Mouse (Mus musculus) neural tube, embryonic 12.5 days (tissue): ENCODE measurements around the gene Smim27. TPM values are rescaled to one million over a fixed set of nuclear protein-coding genes. Genes with fewer than 3 reads are reported as not detected.

Experiments
- ATAC-seq: fragments of 200-750 bp; cut with Nextera tagmentation; 2 replicates; pipeline ENCODE4 v1.8.0; 2017; ENCODE audit warnings: low read depth, mild to moderate bottlenecking, moderate TSS enrichment, moderate library complexity; ENCODE audit not compliant: low FRiP score
- H3K27ac ChIP-seq: fragments of 300-500 bp; sonication (generic); 2 replicates; pipeline ENCODE4 v1.5.1; 2016
- H3K27me3 ChIP-seq: fragments of 300-500 bp; sonication (generic); replicated peaks from 2 replicates; pipeline ENCODE4 v1.6.1; 2016; ENCODE audit warnings: mild to moderate bottlenecking
- H3K36me3 ChIP-seq: fragments of 300-500 bp; sonication (generic); 2 replicates; pipeline ENCODE4 v1.6.1; 2016; ENCODE audit warnings: mild to moderate bottlenecking
- H3K4me1 ChIP-seq: fragments of 300-500 bp; sonication (generic); 2 replicates; pipeline ENCODE4 v1.6.1; 2016
- H3K4me2 ChIP-seq: fragments of 300-500 bp; sonication (generic); replicated peaks from 2 replicates; pipeline ENCODE4 v1.6.1; 2016; ENCODE audit warnings: mild to moderate bottlenecking
- H3K4me3 ChIP-seq: fragments of 300-500 bp; sonication (generic); 2 replicates; pipeline ENCODE4 v1.5.1; 2016
- H3K9ac ChIP-seq: fragments of 300-500 bp; sonication (generic); 2 replicates; pipeline ENCODE4 v1.6.1; 2016; ENCODE audit warnings: mild to moderate bottlenecking
- H3K9me3 ChIP-seq: fragments of 300-500 bp; sonication (generic); 2 replicates; pipeline ENCODE4 v1.6.1; 2016; ENCODE audit warnings: mild to moderate bottlenecking
- WGBS: fragments of 180-500 bp; shearing (Covaris S2); methylation state at CpG from one replicate; pipeline ENCODE4 v1.1.7; 2016; 5-methylcytosine and 5-hydroxymethylcytosine counted together
- polyA plus RNA-seq: library from polyadenylated mRNA; unstranded; fragments of >200 nt; fragmentation: Nextera tagmentation; extraction: Ambion mirVana; gene quantifications from 2 replicates; pipeline ENCODE4 v1.2.1, GENCODE M21; 2016

Smim27 gene
- polyA plus RNA-seq, result 23.0 and 24.0 TPM in 2 replicates

GRCm38 (mm10) chr4:40269430-40270032, at the start of gene Smim27, which contains the start of gene Topors:
Gene Smim27 (plus strand): TSS chr4:40269579.
Gene Topors (minus strand): TSS chr4:40269850.
- peak; percentile 92 for ATAC-seq
- Histone ChIP-seq H3K27ac (peak within 1 kb of the TSS; percentile 88), H3K4me3 (peak within 1 kb of the TSS; percentile 58), H3K36me3 (peaks cover 16% of the 10 kb centered on the region; the same call in 1 of the 2 replicates), H3K9me3 (no peaks in the 10 kb centered on the region), H3K9ac (peak within 1 kb of the TSS; percentile 66), H3K27me3 (no peaks in the 10 kb centered on the region), H3K4me1 (peaks cover 7% of the 10 kb centered on the region), H3K4me2 (peak within 1 kb of the TSS; percentile 75)
- under 1% methylated on average over 38 of the region's 38 CpGs for WGBS

GRCm38 (mm10) chr4:40220437-40220836, 48.9 kb upstream of the Smim27 start:
- H3K9ac ChIP-seq, result no peak overlapping the region
- no peaks in the 10 kb centered on the region for H3K9me3 ChIP-seq
- H3K4me2 ChIP-seq, result peak overlapping the region; percentile 22; the same call in 1 of the 2 replicates
- no peak overlapping the region for H3K27ac ChIP-seq
- no peak overlapping the region for H3K4me3 ChIP-seq
- ATAC-seq, result no peak
- no peaks in the 10 kb centered on the region for H3K36me3 ChIP-seq
- H3K4me1 ChIP-seq, result peaks cover 3% of the 10 kb centered on the region; the same call in 1 of the 2 replicates
- H3K27me3 ChIP-seq, result no peaks in the 10 kb centered on the region
- 22% methylated on average over 12 of the region's 12 CpGs for WGBS

- Histone ChIP-seq H3K9ac (no peak overlapping the region), H3K4me2 (no peak overlapping the region), H3K4me3 (no peak overlapping the region), H3K36me3 (no peaks in the 10 kb centered on the region), H3K27me3 (no peaks in the 10 kb centered on the region), H3K27ac (no peak overlapping the region), H3K4me1 (peaks cover 3% of the 10 kb centered on the region; the same call in 1 of the 2 replicates), H3K9me3 (no peaks in the 10 kb centered on the region)
- ATAC-seq, result no peak
- WGBS, result 30% methylated on average over 14 of the region's 14 CpGs
Observed at GRCm38 (mm10) chr4:40221004-40221760, 48.2 kb upstream of the Smim27 start.

- Histone ChIP-seq H3K9me3 (no peaks in the 10 kb centered on the region), H3K4me1 (peaks cover 3% of the 10 kb centered on the region; the same call in 1 of the 2 replicates), H3K27ac (no peak overlapping the region), H3K36me3 (no peaks in the 10 kb centered on the region), H3K4me3 (no peak overlapping the region), H3K27me3 (no peaks in the 10 kb centered on the region), H3K4me2 (peak overlapping the region; percentile 21; the same call in 1 of the 2 replicates), H3K9ac (no peak overlapping the region)
- WGBS, result 40% methylated on average over 21 of the region's 21 CpGs
- 0 out of 2 replicates have a peak, but pooled peaks have one; percentile 29 for ATAC-seq
Observed at GRCm38 (mm10) chr4:40221876-40222585, 47.3 kb upstream of the Smim27 start.

- H3K4me1 ChIP-seq, result peaks cover 3% of the 10 kb centered on the region; the same call in 1 of the 2 replicates
- H3K27me3 ChIP-seq, result no peaks in the 10 kb centered on the region
- no peak overlapping the region for H3K27ac ChIP-seq
- no peaks in the 10 kb centered on the region for H3K9me3 ChIP-seq
- ATAC-seq, result no peak
- H3K4me2 ChIP-seq, result no peak overlapping the region
- H3K36me3 ChIP-seq, result no peaks in the 10 kb centered on the region
- WGBS, result 79% methylated on average over 5 of the region's 5 CpGs
- no peak overlapping the region for H3K9ac ChIP-seq
- no peak overlapping the region for H3K4me3 ChIP-seq
Observed at GRCm38 (mm10) chr4:40226095-40226494, 43.3 kb upstream of the Smim27 start.

GRCm38 (mm10) chr4:40227131-40227530, 42.2 kb upstream of the Smim27 start:
- 92% methylated on average over 11 of the region's 11 CpGs for WGBS

GRCm38 (mm10) chr4:40227886-40228285, 41.5 kb upstream of the Smim27 start:
- no peak overlapping the region for H3K4me2 ChIP-seq
- 93% methylated on average over 7 of the region's 7 CpGs for WGBS
- H3K27ac ChIP-seq, result no peak overlapping the region
- no peak overlapping the region for H3K4me3 ChIP-seq
- H3K9me3 ChIP-seq, result no peaks in the 10 kb centered on the region
- no peaks in the 10 kb centered on the region for H3K36me3 ChIP-seq
- ATAC-seq, result no peak
- H3K27me3 ChIP-seq, result no peaks in the 10 kb centered on the region
- H3K9ac ChIP-seq, result no peak overlapping the region
- no peaks in the 10 kb centered on the region for H3K4me1 ChIP-seq

More at GRCm38 (mm10) chr4:40227131-40227530, 42.2 kb upstream of the Smim27 start:
- no peaks in the 10 kb centered on the region for H3K36me3 ChIP-seq
- H3K4me1 ChIP-seq, result peaks cover under 1% of the 10 kb centered on the region; the same call in 1 of the 2 replicates
- no peak overlapping the region for H3K4me2 ChIP-seq
- H3K9me3 ChIP-seq, result no peaks in the 10 kb centered on the region
- H3K27me3 ChIP-seq, result no peaks in the 10 kb centered on the region
- no peak overlapping the region for H3K27ac ChIP-seq
- H3K9ac ChIP-seq, result no peak overlapping the region
- ATAC-seq, result no peak
- no peak overlapping the region for H3K4me3 ChIP-seq

- 96% methylated on average over 6 of the region's 6 CpGs for WGBS
- H3K9ac ChIP-seq, result no peak overlapping the region
- no peak overlapping the region for H3K4me3 ChIP-seq
- ATAC-seq, result no peak
- no peak overlapping the region for H3K27ac ChIP-seq
- H3K4me2 ChIP-seq, result no peak overlapping the region
- H3K36me3 ChIP-seq, result no peaks in the 10 kb centered on the region
- H3K4me1 ChIP-seq, result no peaks in the 10 kb centered on the region
- H3K9me3 ChIP-seq, result no peaks in the 10 kb centered on the region
- no peaks in the 10 kb centered on the region for H3K27me3 ChIP-seq
Observed at GRCm38 (mm10) chr4:40229723-40230122, 39.7 kb upstream of the Smim27 start.

- H3K36me3 ChIP-seq, result no peaks in the 10 kb centered on the region
- no peak overlapping the region for H3K27ac ChIP-seq
- no peak overlapping the region for H3K4me3 ChIP-seq
- 93% methylated on average over 7 of the region's 7 CpGs for WGBS
- H3K4me1 ChIP-seq, result no peaks in the 10 kb centered on the region
- H3K4me2 ChIP-seq, result no peak overlapping the region
- ATAC-seq, result no peak
- no peaks in the 10 kb centered on the region for H3K27me3 ChIP-seq
- no peaks in the 10 kb centered on the region for H3K9me3 ChIP-seq
- H3K9ac ChIP-seq, result no peak overlapping the region
Observed at GRCm38 (mm10) chr4:40233062-40233664, 36.2 kb upstream of the Smim27 start.

- Histone ChIP-seq H3K4me3 (no peak overlapping the region), H3K27me3 (no peaks in the 10 kb centered on the region), H3K36me3 (no peaks in the 10 kb centered on the region), H3K9ac (no peak overlapping the region), H3K9me3 (no peaks in the 10 kb centered on the region), H3K4me1 (peaks cover 8% of the 10 kb centered on the region), H3K4me2 (no peak overlapping the region), H3K27ac (no peak overlapping the region)
- WGBS, result 77% methylated on average over 6 of the region's 6 CpGs
- ATAC-seq, result no peak
Observed at GRCm38 (mm10) chr4:40234256-40234655, 35.1 kb upstream of the Smim27 start.

GRCm38 (mm10) chr4:40236829-40237228, 32.5 kb upstream of the Smim27 start:
- Histone ChIP-seq H3K27ac (no peak overlapping the region), H3K27me3 (no peaks in the 10 kb centered on the region), H3K36me3 (no peaks in the 10 kb centered on the region), H3K9ac (no peak overlapping the region), H3K4me1 (peaks cover 19% of the 10 kb centered on the region), H3K4me2 (no peak overlapping the region), H3K4me3 (no peak overlapping the region), H3K9me3 (no peaks in the 10 kb centered on the region)
- 91% methylated on average over 4 of the region's 4 CpGs for WGBS
- ATAC-seq, result no peak
